Mouse (Mus musculus) midbrain, embryonic 14.5 days (tissue): Measurements from ENCODE around the gene Cep350. TPM values are rescaled to one million over a fixed set of nuclear protein-coding genes. Genes with fewer than 3 reads are reported as not detected.

Experiments
- ATAC-seq: fragments of 200-750 bp; cut with Nextera tagmentation; 2 replicates; pipeline ENCODE4 v1.8.0; 2017; ENCODE audit warnings: moderate number of reproducible peaks, moderate library complexity; ENCODE audit not compliant: low FRiP score, low TSS enrichment
- DNase-seq: peaks from one replicate; pipeline ENCODE4 v3.0.0-alpha.2; 2015
- H3K27ac ChIP-seq: fragments of 300-500 bp; sonication (generic); replicated peaks from 2 replicates; pipeline ENCODE4 v1.5.1; 2014; ENCODE audit warnings: mild to moderate bottlenecking, low read depth, low read length, moderate library complexity
- H3K27me3 ChIP-seq: fragments of 300-500 bp; sonication (generic); 2 replicates; pipeline ENCODE4 v1.6.1; 2014; ENCODE audit warnings: low read length, control low read depth, mixed read lengths; ENCODE audit not compliant: control insufficient read depth, insufficient read depth
- H3K36me3 ChIP-seq: fragments of 300-500 bp; sonication (generic); 2 replicates; pipeline ENCODE4 v1.6.1; 2014; ENCODE audit warnings: low read length, control low read depth; ENCODE audit not compliant: control insufficient read depth, insufficient read depth
- H3K4me1 ChIP-seq: fragments of 300-500 bp; sonication (generic); 2 replicates; pipeline ENCODE4 v1.6.1; 2014; ENCODE audit warnings: mild to moderate bottlenecking, antibody characterized with exemption, low read length, control low read depth; ENCODE audit not compliant: control insufficient read depth, insufficient read depth
- H3K4me2 ChIP-seq: fragments of 300-500 bp; sonication (generic); 2 replicates; pipeline ENCODE4 v1.6.1; 2014; ENCODE audit warnings: mild to moderate bottlenecking, low read length, moderate library complexity
- H3K4me3 ChIP-seq: fragments of 300-500 bp; sonication (generic); replicated peaks from 2 replicates; pipeline ENCODE4 v1.5.1; 2014; ENCODE audit warnings: low read depth, low read length
- H3K9ac ChIP-seq: fragments of 300-500 bp; sonication (generic); replicated peaks from 2 replicates; pipeline ENCODE4 v1.6.1; 2014; ENCODE audit warnings: mild to moderate bottlenecking, low read length, moderate library complexity
- H3K9me3 ChIP-seq: fragments of 300-500 bp; sonication (generic); 2 replicates; pipeline ENCODE4 v1.6.1; 2016; ENCODE audit warnings: low read length, control low read depth, mixed read lengths; ENCODE audit not compliant: control insufficient read depth
- WGBS: fragments of 180-500 bp; shearing (Covaris S2); extraction: QIAGEN DNeasy Blood & Tissue Kit; methylation state at CpG from one replicate; pipeline ENCODE4 v1.1.7; 2014; 5-methylcytosine and 5-hydroxymethylcytosine counted together
- polyA plus RNA-seq: library from polyadenylated mRNA; unstranded; fragments of >200 nt; fragmentation: Nextera tagmentation; extraction: Ambion mirVana; gene quantifications from 2 replicates; pipeline ENCODE4 v1.2.1, GENCODE M21; 2014

Gene Cep350
- polyA plus RNA-seq, 1 experiment from 2014 or later: 14.6 TPM

DNA sequence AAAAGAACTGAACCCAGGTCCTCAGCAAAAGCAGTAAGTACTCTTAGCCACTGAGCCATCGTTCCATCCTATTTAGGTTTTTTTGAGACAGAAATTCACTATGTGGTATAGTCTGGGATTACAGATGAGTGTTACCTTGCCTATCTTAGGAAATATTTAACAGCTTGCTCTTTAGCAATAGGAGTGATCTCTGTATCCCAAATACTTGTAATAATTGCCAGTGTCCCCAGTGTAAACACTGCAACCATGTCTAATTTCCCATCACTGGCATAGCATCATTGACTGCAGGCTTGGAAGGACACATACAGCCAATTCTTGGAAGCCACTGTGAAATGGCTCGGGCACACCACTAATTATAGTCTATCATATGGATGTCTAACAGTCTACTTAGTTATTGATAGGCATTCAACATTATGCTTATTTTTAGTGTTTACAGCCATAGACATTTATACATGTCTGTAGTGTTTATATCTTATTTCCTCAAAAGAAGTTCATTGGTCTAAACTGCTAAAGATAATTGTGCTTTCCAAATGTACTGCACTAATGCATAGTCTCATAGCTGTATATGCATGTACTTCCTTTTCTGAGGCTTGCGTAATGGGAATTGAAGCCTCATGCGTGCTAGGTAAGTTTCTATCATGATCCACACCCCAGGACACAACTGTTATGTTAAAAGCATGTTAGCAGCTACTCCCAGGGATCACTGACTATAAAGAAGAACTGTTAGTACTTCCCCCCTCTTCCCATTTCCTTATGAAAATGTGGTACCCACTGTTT is 146.9 kb downstream of the Cep350 start:
- Histone ChIP-seq H3K27ac (no peak overlapping the region), H3K4me2 (no peak overlapping the region), H3K4me1 (no peaks in the 10 kb centered on the region), H3K9me3 (0 out of 2 replicates have a peak, but pooled peaks cover 4% of the 10 kb centered on the region), H3K27me3 (no peaks in the 10 kb centered on the region), H3K9ac (no peak overlapping the region), H3K4me3 (no peak overlapping the region), H3K36me3 (no peaks in the 10 kb centered on the region)
- ATAC-seq (no peak), DNase-seq (no peak)
- WGBS: 92% methylated on average over 4 of the region's 4 CpGs

DNA sequence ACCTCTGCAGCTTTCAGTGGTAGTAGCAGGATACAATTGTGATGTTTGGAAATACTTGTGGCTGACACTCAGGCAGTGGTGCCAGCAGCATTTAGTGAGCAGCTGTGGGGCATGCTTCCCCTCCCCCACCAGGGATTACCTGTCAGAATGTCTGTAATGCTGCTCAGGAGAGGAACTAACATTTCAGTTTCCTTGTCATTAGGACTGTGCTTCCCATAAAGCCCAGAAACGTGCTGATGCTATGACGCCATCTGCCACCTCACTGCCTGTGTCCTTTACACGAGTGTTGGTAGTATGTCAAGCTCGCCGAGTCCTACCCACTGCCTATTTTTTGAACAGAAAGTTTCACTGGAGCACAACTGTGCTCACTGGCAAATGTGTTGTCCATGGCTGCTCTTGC is 152.4 kb downstream of the Cep350 start:
- Histone ChIP-seq H3K36me3 (no peaks in the 10 kb centered on the region), H3K4me2 (no peak overlapping the region), H3K4me3 (no peak overlapping the region), H3K27ac (no peak overlapping the region), H3K4me1 (no peaks in the 10 kb centered on the region), H3K9me3 (0 out of 2 replicates have a peak, but pooled peaks cover 4% of the 10 kb centered on the region), H3K9ac (no peak overlapping the region), H3K27me3 (no peaks in the 10 kb centered on the region)
- 92% methylated on average over 5 of the region's 5 CpGs for WGBS
- ATAC-seq (no peak), DNase-seq (no peak)

DNA sequence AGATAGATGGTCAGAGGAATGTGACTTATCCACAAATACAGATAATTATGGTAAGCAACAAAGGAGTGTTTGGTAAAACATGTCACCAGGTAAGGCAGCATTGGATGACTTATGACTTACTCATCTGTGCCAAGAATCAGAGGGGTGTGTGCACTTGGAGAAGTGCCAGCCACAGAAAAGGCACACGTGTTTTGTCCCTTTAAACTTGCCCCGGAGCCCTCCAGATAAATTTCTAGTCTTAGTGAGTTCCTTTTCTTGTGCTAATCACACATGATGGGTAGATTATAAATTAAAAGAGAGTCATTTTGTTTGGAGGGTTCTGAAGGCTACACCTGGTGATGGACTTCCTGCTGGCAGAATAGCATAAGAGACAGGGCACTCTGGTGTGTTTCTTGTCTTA is 156.9 kb downstream of the Cep350 start:
- no peaks in the 10 kb centered on the region for H3K36me3 ChIP-seq
- H3K27ac ChIP-seq: no peak overlapping the region
- no peak overlapping the region for H3K4me3 ChIP-seq
- no peak overlapping the region for H3K9ac ChIP-seq
- no peak for ATAC-seq
- no peaks in the 10 kb centered on the region for H3K9me3 ChIP-seq
- no peak for DNase-seq
- H3K27me3 ChIP-seq: no peaks in the 10 kb centered on the region
- peaks cover 10% of the 10 kb centered on the region; the same call in 1 of the 2 replicates for H3K4me1 ChIP-seq
- H3K4me2 ChIP-seq: no peak overlapping the region
- 66% methylated on average over 2 of the region's 2 CpGs for WGBS

DNA sequence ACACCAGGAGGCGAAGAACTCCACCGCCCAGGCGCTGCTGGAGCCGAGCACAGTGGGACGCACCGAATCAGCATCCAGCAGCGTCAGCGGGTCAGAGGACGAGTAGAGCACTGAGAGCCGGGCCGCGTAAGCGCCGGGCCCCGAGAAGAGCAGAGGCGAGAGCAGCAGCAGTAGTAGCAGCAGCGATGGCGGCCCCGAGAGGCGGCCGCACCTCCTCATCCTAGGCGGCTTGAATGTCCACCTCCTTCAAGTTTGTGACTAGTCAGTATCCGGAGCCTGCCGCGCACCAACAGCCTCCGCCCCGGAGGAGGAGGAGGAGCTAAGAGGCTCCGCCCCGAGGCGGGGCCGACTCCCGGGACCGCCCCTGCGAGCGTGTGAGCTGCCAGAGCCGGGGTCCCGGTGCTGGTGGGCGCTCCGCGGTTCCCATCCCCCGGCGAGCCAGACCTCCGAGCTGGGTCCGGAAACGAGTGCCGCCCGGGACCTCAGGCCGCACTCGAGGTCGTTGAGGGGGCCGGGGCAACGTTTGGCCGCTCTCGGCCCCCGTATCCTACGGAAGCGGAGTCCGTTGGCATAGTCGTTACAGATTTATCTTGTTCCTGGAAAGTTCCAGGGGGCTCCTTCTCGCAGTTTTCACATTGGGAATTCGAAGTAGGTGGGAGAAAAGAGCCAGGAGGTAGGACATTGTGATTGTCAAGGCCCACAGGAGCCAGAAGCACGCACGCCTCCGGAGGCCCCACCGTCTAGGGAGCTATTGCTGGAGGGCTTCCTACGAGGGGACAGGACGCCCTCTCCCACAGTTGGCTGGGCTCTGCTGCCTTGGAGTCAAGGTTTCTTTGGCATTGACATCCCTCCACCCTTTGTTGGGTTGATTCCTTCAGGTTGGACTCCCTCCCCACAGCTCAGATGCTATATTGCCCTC is 160.2 kb downstream of the Cep350 start, which contains the start of gene Qsox1:
TSS of gene Qsox1 (minus strand) at position 309 of the 919 bp plus-strand sequence.
- WGBS: under 1% methylated on average over 67 of the region's 67 CpGs
- Histone ChIP-seq H3K9me3 (no peaks in the 10 kb centered on the region), H3K36me3 (no peaks in the 10 kb centered on the region), H3K4me3 (peak within 1 kb of the TSS; percentile 71), H3K27ac (0 out of 2 replicates have a peak within 1 kb of the TSS, but pooled peaks have one; percentile 17), H3K4me1 (peaks cover 23% of the 10 kb centered on the region), H3K4me2 (peak within 1 kb of the TSS; percentile 69), H3K27me3 (no peaks in the 10 kb centered on the region), H3K9ac (peak within 1 kb of the TSS; percentile 77)
- DNase-seq: peak; percentile 94
- ATAC-seq: peak; percentile 92

DNA sequence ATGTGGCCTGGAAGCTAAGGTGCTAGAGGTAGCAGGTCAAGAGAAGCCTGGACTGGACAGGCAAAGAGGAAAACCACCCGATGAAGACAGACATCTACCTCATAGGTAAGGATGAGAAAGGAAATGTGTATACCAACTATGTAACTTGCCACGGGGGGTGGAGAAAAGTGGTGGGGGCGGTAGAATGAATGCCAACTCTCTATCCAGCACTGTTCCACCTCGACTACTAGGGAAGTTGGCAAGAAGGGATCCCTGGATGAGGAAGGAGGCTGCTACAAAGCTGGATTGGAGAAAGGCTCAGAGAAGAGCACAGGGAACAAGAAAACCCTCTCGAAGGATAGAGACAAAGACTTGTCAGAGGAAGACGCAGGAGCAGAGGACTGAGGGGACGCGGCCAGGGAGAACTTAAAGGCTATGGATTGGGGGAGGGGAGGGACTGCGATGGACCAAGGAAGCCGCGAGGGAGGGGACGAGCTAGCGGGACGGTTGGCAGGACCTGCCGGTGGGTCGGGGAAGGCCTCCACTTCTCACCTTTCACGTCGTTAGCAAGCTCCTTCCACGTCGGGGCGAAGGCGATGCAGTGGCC is 161.0 kb downstream of the Cep350 start:
- Histone ChIP-seq H3K4me2 (peak overlapping the region; percentile 69), H3K9me3 (no peaks in the 10 kb centered on the region), H3K27ac (no peak overlapping the region), H3K9ac (peak overlapping the region; percentile 77), H3K4me1 (peaks cover 23% of the 10 kb centered on the region), H3K36me3 (no peaks in the 10 kb centered on the region), H3K4me3 (peak overlapping the region; percentile 71), H3K27me3 (no peaks in the 10 kb centered on the region)
- DNase-seq (no peak), ATAC-seq (no peak)
- 5% methylated on average over 22 of the region's 22 CpGs for WGBS

DNA sequence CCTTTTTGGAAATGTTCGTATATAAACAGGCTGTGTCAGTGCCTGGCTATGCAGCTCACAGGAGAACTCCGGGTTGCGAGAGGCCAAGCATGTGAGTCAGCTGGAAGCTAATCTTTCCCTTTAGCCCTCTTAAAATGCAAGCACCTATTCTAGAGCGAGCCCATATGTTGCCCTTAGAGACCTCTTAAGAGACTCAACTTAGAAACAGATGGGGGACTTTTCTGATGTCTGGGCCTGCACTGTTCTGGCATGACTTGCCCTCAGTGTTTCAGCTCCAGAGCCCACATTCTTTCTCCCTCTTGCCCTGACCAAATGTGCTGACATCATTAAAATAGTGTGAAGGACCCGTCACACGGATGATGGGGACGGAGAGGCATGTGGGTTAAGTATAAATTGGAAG is 162.4 kb downstream of the Cep350 start:
- no peaks in the 10 kb centered on the region for H3K9me3 ChIP-seq
- no peak overlapping the region for H3K9ac ChIP-seq
- no peaks in the 10 kb centered on the region for H3K27me3 ChIP-seq
- DNase-seq (no peak), ATAC-seq (no peak)
- no peak overlapping the region for H3K27ac ChIP-seq
- no peak overlapping the region for H3K4me3 ChIP-seq
- 61% methylated on average over 7 of the region's 7 CpGs for WGBS
- H3K4me1 ChIP-seq: peaks cover 23% of the 10 kb centered on the region
- no peak overlapping the region; the same call in 1 of the 2 replicates for H3K4me2 ChIP-seq
- H3K36me3 ChIP-seq: no peaks in the 10 kb centered on the region

DNA sequence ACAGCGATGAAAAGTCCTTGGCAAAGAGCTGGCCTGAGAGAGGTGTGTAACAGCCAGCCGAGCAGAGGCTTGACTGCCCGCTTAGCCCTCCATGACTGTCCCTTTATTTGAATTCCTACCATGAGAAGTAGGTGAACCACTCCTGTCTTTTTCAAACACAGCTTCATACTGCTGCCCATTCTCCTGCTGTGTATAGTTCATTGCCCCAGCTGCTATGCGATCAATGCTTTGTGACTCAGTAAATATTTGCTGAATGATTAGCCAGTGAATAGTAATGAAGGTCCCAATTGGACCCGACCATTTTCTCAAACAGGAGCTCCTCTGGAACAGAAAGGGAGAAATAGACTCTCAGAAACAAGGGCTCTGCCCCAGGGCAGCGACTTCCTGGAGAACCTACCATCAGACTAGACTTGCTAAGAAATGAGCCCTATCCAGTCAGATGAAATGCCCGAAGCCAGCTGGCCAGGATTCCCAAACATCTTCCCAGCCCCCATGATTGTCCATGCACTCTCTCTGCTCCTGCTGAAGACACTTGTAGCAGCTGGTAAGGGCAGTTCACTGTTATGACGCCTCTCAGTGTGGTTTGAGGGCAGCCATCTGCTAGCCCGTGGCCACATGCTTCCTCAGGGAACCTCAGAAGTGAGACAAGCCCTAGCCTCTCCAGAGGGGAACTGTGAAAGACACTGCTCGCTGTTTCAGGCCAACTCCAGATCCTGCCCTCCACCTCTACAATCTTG is 163.2 kb downstream of the Cep350 start:
- DNase-seq (no peak), ATAC-seq (no peak)
- no peaks in the 10 kb centered on the region for H3K9me3 ChIP-seq
- 66% methylated on average over 10 of the region's 10 CpGs for WGBS
- H3K4me3 ChIP-seq: no peak overlapping the region
- H3K36me3 ChIP-seq: no peaks in the 10 kb centered on the region
- no peaks in the 10 kb centered on the region for H3K27me3 ChIP-seq
- no peak overlapping the region for H3K4me2 ChIP-seq
- H3K27ac ChIP-seq: no peak overlapping the region
- H3K4me1 ChIP-seq: peaks cover 23% of the 10 kb centered on the region
- H3K9ac ChIP-seq: no peak overlapping the region

DNA sequence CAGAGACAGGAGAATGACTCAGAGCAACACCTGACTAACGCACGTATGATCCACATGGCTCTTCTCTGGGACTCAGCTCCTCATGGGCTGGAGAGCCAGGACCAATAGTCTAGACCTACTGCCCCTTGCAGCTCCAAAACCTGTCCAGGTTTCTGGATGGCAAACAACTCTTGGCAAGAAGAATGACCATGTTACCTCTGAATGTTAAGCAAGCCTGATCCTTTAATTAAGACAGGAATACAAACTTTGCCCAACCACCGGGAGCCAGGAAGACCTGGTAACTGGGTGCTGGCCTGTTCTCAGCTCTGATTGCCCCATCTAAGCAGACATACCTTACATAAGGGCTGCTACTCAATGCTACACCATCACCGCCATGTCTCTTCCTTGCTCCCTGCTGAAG is 164.8 kb downstream of the Cep350 start:
- WGBS: 96% methylated on average over 4 of the region's 4 CpGs
- ATAC-seq (no peak), DNase-seq (no peak)
- Histone ChIP-seq H3K27me3 (no peaks in the 10 kb centered on the region), H3K4me1 (peaks cover 23% of the 10 kb centered on the region), H3K27ac (no peak overlapping the region), H3K4me3 (no peak overlapping the region), H3K9me3 (no peaks in the 10 kb centered on the region), H3K4me2 (no peak overlapping the region), H3K36me3 (0 out of 2 replicates have a peak, but pooled peaks cover 2% of the 10 kb centered on the region), H3K9ac (no peak overlapping the region)
